Mouse (Mus musculus): ENCODE data around the gene Best1. TPM values are rescaled to one million over a fixed set of nuclear protein-coding genes. Genes with fewer than 3 reads are reported as not detected.

Gene Best1
- total RNA-seq, 2 experiments from 2014 or later: 0.10 TPM; not detected in 1

- DNase-seq (ENCODE audit: low spot score): no peak
- intact Hi-C loops (cut with DNase I): loop anchor here (5.0 to 10.0 kb wide), 2 partner anchors 112 to 165 kb away; no protein-coding TSS in a partner anchor
Observed at GRCm38 (mm10) chr19:10029746-10030145, 28.3 kb upstream of the Best1 start.

- intact Hi-C loops (cut with DNase I): no loop called here
- DNase-seq (ENCODE audit: low spot score): no peak
Observed at GRCm38 (mm10) chr19:10025169-10025875, 23.9 kb upstream of the Best1 start.

- intact Hi-C loops (cut with DNase I): loop anchor here (2.0 kb wide), 1 partner anchor 23 kb away; the partner anchor contains the start of genes Best1 and Rab3il1
- DNase-seq (ENCODE audit: low spot score): no peak
Observed at GRCm38 (mm10) chr19:10023304-10023758, 21.9 kb upstream of the Best1 start.

GRCm38 (mm10) chr19:10022414-10023303 lies 21.2 kb upstream of the Best1 start:
- intact Hi-C loops (cut with DNase I): loop anchor here (2.0 kb wide), 1 partner anchor 22 kb away; the partner anchor contains the start of genes Best1 and Rab3il1
- no peak for DNase-seq (ENCODE audit: low spot score)

GRCm38 (mm10) chr19:10021981-10022380 lies 20.5 kb upstream of the Best1 start:
- intact Hi-C loops (cut with DNase I): loop anchor here (2.0 kb wide), 1 partner anchor 21 kb away; the partner anchor contains the start of genes Best1 and Rab3il1
- no peak for DNase-seq (ENCODE audit: low spot score)

- intact Hi-C loops (cut with DNase I): no loop called here
- DNase-seq (ENCODE audit: low spot score): no peak
Observed at GRCm38 (mm10) chr19:10019214-10019760, 17.9 kb upstream of the Best1 start.

- intact Hi-C loops (cut with DNase I): no loop called here
Observed at GRCm38 (mm10) chr19:10018527-10018818, 17.0 kb upstream of the Best1 start.

GRCm38 (mm10) chr19:10017637-10018526 lies 16.4 kb upstream of the Best1 start:
- intact Hi-C loops (cut with DNase I): no loop called here
- peak; percentile 93 for DNase-seq (ENCODE audit: low spot score)

More at GRCm38 (mm10) chr19:10018527-10018818, 17.0 kb upstream of the Best1 start:
- DNase-seq (ENCODE audit: low spot score): no peak

- intact Hi-C loops (cut with DNase I): no loop called here
- no peak for DNase-seq (ENCODE audit: low spot score)
Observed at GRCm38 (mm10) chr19:10016151-10016550, 14.7 kb upstream of the Best1 start.

- DNase-seq (ENCODE audit: low spot score): no peak
- intact Hi-C loops (cut with DNase I): no loop called here
Observed at GRCm38 (mm10) chr19:10015442-10015841, 14.0 kb upstream of the Best1 start.

- intact Hi-C loops (cut with DNase I): no loop called here
- no peak for DNase-seq (ENCODE audit: low spot score)
Observed at GRCm38 (mm10) chr19:10014824-10015223, 13.4 kb upstream of the Best1 start.

GRCm38 (mm10) chr19:10013913-10014312 lies 12.5 kb upstream of the Best1 start:
- intact Hi-C loops (cut with DNase I): no loop called here
- peak; percentile 73 for DNase-seq (ENCODE audit: low spot score)

GRCm38 (mm10) chr19:10013348-10013747 lies 11.9 kb upstream of the Best1 start:
- intact Hi-C loops (cut with DNase I): no loop called here
- no peak for DNase-seq (ENCODE audit: low spot score)

GRCm38 (mm10) chr19:10012827-10013278 lies 11.4 kb upstream of the Best1 start:
- intact Hi-C loops (cut with DNase I): no loop called here
- DNase-seq (ENCODE audit: low spot score): peak; percentile 74

- intact Hi-C loops (cut with DNase I): no loop called here
- DNase-seq (ENCODE audit: low spot score): no peak
Observed at GRCm38 (mm10) chr19:10011408-10011807, 10.0 kb upstream of the Best1 start.

GRCm38 (mm10) chr19:10003696-10004095 lies 2.3 kb upstream of the Best1 start:
- intact Hi-C loops (cut with DNase I): loop anchor here (5.0 kb wide), 1 partner anchor 99 kb away; the partner anchor contains the start of gene Fads2
- DNase-seq (ENCODE audit: low spot score): no peak

- intact Hi-C loops (cut with DNase I): loop anchor here (1.0 to 5.0 kb wide), 4 partner anchors 22 to 198 kb away; partner anchors contain the start of gene Fads2
- DNase-seq (ENCODE audit: low spot score): no peak
Observed at GRCm38 (mm10) chr19:10000330-10000729, 1.1 kb downstream of the Best1 start.

- DNase-seq (ENCODE audit: low spot score): no peak
- intact Hi-C loops (cut with DNase I): no loop called here
Observed at GRCm38 (mm10) chr19:9998736-9999486, 2.5 kb downstream of the Best1 start.

- no peak for DNase-seq (ENCODE audit: low spot score)
- intact Hi-C loops (cut with DNase I): no loop called here
Observed at GRCm38 (mm10) chr19:9998063-9998416, 3.4 kb downstream of the Best1 start.

Measured in heart, postnatal 25 days (tissue).